Mouse (Mus musculus): ENCODE measurements around the gene Lekr1.

DNA sequence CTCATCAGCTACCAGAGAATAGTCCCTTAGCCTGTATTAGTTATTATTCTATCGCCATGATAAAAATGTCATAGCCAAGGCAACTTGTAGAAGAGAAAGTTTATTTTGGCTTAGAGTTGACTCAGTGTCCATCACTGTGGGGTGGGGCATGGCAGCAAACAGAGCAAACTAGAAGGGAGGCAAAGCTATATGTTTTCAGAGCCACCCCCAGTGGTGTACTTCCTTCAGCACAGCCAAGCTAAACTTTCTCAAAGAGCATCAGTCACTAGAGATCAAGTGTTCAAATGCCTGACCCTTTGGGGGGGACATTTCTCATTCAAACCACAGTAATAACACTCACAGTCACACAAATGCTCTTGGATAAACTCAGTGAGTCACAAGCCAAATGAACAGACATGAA, 22.4 kb upstream of the Lekr1 start:
- no peak for TF ChIP-seq POLR2A (IDR thresholded peaks at IDR 0.05; ENCODE audit: borderline replicate concordance, control insufficient read depth, low read depth, low read length)
- TF ChIP-seq CTCF (IDR thresholded peaks at IDR 0.05; ENCODE audit: control insufficient read depth, insufficient read depth, low read length) = no peak

Measured in bone marrow, adult 2 months (tissue).